Mouse (Mus musculus) ES-CJ7 (cell line): ENCODE measurements at regions not wholly inside any gene's neighbourhood (a gene's known extent, or its start where the extent isn't known, plus 50 kb on each side); places are given as distances from the start of the nearest gene placed in this dataset.
A peak's percentile ranks its signal among the peaks of the same experiment; 100 is the strongest.

Experiments
- DNase-seq: peaks from one replicate; pipeline ENCODE4 v3.0.0; 2011; ENCODE audit warnings: low read depth, low spot score

DNA sequence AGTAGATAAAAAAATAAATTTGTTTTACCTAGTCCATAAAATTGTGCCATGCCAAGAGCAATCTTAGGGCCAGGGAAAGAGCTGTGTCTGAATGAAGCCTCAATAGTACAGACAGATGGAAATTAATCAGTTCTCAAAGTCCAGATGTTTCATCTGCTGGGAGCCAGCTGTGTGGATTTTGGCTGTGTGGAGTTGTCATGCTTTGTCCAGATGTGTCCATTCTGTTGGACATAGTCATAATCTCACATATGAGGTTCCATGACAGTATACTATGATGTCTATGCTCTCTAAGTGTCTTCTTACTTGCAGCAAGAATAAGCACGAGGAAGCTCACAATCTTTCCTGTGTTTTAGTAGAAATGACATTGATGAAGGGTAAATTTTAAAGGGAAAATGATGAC is 105.8 kb upstream of the 4933415F23Rik start:
- no peak for DNase-seq

DNA sequence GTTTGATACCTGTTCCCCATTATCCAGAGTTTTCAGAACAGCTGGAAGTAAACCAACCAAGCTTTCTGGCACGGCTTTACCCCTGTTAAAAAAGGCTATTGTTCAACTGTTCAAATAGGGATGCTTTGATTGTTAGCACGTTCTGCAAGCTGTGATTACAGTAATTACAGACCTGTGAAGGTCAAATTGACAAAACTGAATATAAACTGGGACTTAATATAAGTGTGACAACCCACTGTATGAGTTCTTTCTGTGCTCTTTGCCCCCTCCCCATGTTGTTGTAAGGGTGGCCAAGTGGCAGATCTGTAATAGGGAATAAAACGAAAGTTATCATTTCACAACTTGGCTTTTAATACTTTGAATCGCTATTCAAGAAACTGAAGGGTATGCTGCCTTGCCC is 105.0 kb upstream of the 4933415F23Rik start:
- DNase-seq: no peak

DNA sequence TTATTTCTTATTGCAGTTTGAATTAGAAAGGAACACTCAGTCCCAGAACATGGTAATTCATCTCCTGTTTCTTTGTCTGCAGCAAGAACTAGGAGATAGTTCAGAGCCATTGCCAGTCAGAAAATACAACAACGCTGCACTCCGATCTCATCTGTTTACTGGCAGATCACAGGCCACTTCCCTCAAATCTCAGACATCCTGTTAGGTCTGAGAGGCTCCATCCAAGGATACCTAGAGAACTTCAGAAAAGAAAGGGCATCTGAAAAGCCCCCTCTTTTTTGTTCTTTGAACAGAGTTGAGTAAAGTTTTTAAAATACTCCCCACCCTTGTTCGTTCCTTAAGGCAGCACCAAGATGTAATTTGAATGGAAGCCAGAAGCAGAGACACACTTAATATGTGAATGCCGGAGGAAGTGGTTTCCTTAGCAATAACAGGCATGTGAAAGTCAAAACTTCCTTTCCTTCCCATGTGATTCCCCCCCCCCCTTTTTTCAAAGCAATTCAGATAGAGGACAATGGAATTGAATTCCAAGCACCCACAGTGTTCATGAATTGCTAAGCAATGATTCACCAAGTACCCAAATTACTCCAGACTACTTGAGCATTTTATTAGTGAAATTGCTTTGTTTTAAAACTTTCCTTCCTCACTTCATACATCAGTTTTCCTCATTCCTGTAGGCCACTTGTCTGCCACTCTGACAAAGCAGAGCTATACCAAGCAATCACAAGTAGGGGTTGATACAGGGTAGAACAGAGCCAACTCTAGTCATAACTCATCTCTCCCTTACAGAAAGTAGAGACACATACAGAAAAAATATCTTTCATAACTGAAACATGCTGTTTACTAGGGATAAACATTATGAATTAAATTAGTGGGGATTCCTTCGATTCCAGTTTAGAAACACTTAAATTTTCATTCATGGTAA is 100.7 kb upstream of the 4933415F23Rik start:
- DNase-seq: no peak

DNA sequence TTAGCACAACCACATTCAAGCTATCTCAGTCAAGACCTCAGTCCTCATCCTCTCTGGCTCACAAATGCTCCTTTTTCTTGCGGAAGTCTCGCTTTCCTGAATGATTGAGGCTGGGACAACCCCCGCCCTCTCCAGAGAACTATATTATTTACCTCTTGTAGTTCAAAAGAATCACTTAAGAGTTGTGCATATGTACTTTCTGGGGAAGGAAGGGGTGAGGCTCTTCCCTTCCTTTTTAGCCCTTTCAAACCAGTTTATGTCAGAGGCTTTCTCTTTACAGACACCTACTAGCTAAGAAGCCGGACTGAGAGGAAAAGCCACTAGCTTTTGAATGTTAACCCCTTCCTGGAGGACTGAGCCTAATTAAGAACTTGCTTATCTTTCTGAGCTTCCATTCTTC is 98.4 kb upstream of the 4933415F23Rik start:
- no peak for DNase-seq

DNA sequence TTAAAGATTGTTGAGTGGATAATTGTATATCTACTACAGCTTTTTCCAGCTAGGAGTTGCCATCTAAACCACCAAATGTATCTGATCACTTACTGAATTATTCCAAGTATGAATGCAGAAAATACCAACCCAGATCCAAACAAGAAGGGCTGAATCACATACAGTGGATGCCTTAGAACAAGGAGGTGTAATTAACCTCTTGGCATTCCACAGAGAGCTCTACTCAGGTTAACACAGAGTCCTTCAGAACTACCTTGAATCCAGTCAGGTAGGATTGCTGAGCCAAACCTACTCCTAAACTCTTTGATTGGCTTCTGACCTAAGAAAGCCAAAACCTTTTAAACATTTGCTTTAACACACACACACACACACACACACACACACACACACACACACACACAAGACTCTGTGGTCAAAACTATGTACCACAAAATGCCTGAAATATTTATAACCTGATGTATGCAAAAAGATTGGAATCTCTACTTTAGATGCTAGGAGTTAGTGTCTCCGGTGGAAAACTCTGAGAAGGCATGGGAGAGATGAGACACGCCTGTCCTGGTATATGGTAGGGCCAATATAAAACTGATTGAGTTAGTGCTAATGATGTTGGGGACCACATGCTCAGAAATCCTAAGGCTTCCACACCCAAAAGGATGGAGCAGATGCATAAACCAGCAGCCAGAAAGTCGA is 88.4 kb upstream of the 4933415F23Rik start:
- no peak for DNase-seq

DNA sequence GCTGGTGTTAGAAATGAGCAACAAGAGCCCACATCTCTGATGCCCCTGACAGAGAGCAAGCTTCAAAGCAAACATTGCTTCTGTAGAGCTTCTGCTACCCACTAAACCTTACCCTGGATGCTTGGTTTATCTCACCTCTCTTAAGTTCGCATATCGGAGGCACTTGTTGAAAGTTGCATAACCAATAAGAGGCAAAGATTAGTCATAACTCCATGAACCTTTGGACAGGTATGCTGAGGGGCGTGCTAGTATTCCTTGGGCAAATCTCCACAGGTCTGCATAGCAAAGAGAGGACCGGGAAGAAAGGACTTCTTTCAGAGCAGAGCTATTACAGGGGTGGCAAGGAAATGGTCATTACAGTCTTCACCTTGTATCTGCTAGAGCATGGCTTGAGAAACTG is 87.7 kb upstream of the 4933415F23Rik start:
- no peak for DNase-seq

DNA sequence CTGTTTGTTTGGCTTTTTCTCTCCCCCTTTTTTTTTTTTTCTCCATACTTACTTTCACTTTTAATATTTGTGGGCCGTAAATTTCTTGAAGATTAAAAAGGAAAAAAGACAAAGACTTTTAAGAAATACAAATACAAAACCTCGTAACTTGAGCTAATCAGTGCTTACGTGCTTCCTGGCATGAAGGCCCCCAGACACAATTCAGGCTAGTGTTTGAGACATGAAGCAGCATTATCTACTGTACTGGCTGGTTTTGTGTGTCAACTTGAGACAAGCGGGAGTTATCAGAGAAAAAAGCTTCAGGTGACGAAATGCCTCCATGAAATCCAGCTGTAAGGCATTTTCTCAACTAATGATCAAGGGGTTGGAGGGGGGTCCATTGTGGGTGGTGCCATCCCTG is 86.2 kb upstream of the 4933415F23Rik start:
- DNase-seq: no peak

DNA sequence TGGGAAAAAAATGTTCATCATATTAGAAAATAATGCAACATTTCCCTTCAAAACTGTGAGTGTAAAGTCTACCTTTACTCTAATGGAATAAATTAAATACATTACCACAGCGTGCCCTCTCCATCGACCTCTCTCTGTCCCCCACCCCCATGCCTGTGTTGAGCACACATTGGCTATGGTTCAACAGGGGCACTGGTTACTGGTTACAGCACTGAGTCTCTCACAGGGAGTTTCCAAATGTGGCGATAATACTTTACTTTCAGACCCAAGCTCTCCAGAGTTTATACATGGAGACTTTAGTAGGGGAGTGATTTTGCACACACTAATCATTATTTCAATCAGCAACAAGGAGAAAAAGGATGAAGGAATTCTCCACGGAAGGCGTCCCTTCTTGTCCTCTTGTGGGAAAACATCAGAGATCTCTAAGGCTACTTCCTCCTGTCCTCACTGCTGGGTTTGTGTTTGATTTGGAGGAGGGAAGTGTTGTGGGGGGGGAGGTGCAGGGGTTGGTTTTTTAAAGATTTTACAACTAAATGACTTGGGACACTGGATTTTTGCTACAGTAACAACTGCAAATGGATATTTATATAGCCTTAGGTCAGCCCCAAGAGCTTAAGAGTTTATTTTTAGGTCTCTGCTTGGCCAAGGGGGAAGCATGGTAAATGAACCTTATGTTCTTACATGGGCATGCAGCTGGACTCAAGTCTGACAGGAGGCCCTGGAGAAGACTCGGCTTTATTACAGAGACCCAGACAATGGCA is 85.6 kb upstream of the 4933415F23Rik start:
- no peak for DNase-seq

DNA sequence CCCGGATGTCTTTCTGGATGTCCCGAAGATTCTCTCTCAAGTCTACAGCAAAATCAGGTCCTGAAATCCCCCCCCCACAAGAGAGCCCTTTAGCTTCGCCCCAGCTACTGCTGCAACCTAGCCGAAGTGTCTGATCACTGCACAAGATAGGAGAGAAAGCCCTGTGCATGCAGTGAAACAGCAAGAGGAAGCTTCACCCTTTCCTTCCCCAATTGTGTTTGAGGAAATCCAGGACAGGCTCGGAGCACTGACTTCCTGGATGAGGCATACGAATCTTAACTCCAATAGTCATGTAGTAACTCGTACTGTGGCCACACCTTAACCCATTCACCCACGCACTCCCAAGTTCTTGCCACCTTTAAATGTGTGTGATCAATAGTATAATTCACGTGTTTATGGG is 82.7 kb upstream of the 4933415F23Rik start:
- DNase-seq: no peak

DNA sequence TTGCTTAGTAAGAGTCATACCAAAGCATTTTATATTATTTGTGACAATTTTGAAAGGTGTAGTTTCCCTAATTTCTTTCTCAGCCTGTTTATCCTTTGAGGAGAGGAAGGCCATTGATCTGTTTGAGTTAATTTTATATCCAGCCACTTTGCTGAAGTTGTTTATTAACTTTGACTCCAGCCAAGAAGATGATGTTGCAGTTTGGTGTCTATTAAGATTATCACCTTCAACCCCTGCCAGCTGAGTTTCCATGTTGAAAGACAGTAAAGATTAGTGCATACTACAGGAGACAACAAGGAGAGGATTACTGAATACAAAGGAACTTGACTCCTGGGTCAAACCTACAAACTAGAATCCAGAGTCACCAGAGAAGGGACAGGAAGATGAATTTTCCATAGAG is 80.5 kb upstream of the 4933415F23Rik start:
- no peak for DNase-seq

DNA sequence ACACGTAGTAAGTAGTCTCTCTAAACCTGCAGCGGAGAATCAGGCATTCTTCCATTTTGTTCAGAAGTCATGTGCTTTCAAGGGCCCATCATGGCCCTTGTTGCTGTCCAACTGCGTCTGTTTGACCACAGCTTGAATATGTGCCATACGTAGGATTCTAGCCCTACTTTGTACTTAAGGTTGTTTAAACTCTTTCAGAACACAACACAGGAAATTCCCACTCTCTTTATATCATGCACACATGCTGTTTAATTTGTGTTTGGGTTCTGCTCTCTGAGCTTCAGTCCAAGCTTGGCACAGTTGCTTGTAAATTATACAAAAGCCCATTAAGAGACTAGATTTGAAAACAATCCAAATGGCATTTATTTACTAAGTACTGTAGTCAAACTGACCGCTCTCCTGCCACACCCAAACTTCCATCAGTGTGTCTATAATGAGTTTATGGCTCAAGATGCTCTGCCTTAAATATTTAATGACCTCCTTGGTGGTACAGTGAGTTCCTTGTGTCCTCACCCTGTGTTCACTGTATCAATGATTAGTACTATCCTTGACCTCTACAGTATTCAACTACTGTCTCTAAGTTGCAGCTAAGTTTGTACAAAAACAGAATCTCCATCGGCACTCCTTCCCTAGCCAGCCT is 76.4 kb upstream of the 4933415F23Rik start:
- DNase-seq: peak; percentile 14

DNA sequence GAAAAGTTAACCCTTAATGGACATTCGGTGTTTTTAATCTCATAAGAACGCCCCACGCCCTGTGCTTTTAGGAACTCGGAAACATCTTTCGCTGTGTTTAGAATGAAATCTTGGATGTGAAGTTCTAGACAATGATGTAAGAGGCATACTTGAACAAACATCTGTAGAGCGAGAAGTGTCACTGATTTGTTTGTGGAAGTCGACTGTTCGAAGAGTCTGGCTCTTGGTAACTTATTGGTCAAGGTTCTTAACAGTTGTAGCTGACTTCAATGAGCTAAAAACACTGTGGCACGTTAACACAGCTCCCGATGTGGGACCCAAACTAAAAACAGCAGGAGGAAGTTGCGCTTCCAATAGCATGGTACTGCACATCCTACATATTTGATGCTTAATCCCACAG is 72.0 kb upstream of the 4933415F23Rik start:
- DNase-seq: no peak

DNA sequence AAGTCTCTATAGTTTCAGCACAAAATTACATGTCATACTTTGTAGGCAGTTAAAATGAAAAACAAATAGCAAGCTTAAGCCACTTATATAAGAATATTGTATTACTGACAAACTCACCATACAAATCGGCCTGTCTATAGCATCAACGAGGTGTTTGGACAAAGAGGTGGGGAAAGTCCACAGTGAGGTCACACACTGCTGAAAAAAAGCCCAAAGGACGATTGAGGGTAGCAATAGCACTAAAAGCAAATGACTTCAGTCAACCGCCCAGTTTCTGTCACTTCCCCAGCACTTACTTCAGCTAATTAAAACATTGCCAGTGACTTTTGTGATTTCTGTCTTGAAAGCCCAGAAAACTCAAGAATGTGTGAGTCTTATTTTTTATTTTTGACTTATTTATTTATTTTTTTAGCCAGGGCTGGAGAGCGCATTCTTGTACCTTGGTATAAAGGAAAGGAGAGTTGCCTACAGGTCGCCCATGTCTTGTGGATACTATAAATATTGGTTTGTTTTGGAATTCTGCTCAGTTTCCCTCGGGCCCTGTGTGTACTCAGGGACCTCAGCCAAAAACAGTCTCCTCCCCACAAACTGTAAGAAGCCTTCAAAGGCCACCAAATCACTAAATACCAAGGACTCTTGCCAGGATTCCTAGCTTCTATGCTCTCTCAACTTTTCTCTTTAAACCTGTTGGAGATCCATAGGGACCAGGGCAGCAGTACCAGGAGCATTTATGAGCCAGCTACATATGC is 71.2 kb upstream of the 4933415F23Rik start:
- no peak for DNase-seq

DNA sequence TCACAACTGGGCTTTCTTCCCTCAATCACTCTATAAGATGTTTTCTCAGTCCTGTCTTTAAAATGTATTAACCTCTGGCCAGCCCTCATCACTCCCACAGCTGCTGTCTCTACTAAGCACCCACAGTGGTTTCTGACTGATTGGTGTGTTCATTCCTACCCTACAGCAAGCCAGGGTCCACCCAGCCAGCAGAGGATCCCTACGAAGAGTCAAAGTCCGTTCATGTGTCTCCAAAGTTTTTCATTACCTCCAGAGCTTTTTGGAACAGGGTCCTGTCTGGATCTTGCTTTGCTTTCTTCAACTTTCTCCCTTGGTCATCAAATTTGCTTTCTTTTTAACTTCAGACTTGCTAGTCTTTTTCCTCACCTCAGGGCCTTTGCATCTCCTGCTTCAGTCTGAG is 69.3 kb upstream of the 4933415F23Rik start:
- no peak for DNase-seq

DNA sequence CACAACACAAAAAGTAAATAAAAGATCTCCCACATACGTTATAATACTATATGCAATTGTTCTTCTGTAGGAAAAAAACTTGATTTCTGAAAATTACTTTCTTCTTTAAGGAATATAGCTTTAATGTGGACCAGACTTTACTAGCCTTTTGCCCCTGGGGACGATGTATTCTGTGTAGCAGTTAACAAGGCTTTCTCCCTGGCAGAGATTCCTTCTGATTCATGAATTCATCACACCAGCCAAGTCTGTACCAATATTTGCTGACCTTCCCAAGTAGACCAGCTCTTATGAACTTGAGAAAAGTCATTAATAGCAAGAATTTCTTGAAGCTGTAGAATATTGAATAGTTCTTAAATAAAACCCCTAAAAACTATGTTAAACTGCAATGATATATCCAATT is 68.7 kb upstream of the 4933415F23Rik start:
- DNase-seq: no peak

DNA sequence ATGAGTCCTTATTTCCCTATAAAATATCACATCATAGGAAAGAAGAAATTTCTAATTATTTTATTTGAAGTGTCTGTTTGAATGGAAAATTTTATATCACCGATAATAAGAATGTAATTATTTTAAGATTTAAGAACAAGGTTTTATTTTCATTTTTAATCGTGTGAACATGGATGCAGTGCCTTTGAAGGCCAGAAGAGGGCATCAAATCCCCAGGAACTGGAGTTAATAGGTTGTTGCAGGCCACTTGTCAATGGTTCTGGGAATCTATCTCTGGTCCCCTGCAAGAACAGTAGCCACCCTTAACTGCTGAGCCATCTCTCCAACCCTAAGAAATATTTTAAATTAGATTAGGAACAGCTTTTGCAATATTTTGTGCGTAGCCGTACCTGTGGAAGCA is 66.5 kb upstream of the 4933415F23Rik start:
- DNase-seq: peak; percentile 21

DNA sequence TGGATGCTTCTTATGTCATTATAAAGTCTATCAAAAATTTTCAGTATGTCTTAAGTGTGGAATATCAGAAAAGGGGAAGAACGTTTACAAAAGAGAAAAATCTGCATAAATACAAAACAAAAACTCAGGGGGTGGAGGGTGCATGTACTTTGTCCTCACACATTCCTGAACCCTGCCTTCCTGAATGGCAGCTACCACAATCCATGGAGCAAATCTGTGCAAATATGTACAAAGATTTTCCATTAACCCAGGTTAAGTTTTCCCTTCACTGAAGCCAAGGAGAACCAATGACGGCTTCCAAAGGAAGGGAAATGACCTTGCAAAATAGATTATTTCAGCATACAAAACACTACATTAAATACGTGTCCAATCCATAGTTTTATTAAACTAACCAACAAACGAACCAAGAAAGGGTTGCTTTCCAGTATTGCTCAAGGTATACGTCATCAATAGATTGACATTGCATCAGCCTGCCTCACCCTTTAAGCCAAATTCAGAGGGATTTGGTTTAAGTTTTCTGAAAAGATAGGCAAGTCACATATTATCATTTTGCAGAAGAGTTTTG is 61.4 kb upstream of the 4933415F23Rik start:
- no peak for DNase-seq

DNA sequence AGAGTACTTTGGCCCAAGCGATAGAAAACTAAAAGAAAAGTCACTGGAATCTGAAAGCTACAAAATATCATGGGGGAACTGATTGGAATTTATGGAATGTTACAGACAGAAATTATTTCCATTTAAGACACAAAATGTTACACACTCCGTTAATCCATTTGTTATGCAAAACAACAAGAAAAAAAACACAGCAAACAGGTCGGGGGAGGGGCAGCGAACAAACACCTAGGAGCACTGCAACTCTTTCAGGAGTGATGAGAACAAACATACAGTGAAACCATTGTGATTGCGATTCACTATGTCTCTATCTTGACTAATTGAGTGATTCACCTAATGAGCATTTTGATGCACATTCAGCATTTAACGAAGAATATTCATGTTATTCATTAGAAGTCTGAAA is 60.7 kb upstream of the 4933415F23Rik start:
- no peak for DNase-seq
